Mouse (Mus musculus) ES-Bruce4 (cell line): ENCODE data around the gene Resp18.

ENCODE experiments used
- CTCF ChIP-seq: IDR thresholded peaks from one replicate; pipeline ENCODE4 v1.8.1; 2011; ENCODE audit warnings: low read depth, low read length
- EP300 ChIP-seq: IDR thresholded peaks from 2 replicates; pipeline ENCODE4 v1.6.1; 2011; ENCODE audit warnings: low read depth, low read length; ENCODE audit not compliant: insufficient read depth

DNA sequence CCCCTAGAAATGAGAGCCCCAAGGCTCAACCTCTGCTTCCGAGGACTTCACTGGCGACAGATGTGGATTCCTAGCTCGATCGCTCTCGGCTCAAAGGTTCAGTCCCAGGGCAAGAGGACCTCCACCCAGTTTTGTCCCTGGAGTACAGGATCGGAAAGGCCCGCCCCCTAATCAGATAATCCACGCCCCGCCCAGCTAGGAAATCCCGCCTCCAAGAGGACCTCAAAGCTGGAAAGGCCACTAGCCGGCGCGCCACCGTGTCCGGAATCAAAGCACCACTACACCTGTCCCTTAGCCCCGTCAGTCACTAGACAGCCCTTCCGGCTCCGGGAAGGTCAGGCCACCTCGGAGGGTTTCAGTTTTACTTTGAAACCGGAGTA, 38.6 kb upstream of the Resp18 start:
- TF ChIP-seq EP300 (no peak), CTCF (no peak)
